Mouse (Mus musculus) embryonic fibroblast, embryonic 13.5 days (primary cell): ENCODE data around the gene Clcnkb.

ENCODE experiments used
- CTCF ChIP-seq: IDR thresholded peaks from 2 replicates; pipeline ENCODE4 v1.5.1; 2011; ENCODE audit warnings: mild to moderate bottlenecking, control low read depth, low read length, moderate library complexity, borderline replicate concordance; ENCODE audit not compliant: insufficient read depth
- POLR2A ChIP-seq: IDR thresholded peaks from 2 replicates; pipeline ENCODE4 v1.6.1; 2011; ENCODE audit warnings: low read depth, mild to moderate bottlenecking, control low read depth, low read length, moderate library complexity

DNA sequence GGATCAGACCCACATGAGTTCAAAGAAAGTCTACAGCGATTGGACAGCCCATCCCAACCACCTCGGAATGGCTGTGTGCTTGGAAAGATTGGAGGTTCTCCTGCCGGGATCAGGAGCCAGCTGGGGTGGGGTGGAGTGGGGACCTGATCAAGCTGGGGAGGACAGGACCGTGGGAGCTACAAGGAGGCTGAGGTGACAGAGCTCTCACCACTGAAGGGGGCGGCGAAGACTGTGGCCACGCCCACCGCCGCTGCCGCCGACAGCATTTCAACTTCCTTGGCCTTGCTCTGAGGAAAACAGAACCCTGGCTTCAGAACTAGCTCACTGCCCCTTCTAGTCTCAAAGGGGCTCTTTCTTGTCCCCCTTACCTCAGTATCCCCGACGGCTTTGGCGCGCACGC is 21.1 kb downstream of the Clcnkb start:
- TF ChIP-seq CTCF, result no peak
- no peak for TF ChIP-seq POLR2A
